14 mouse cellular contexts compared by ENCODE assay signal in the genomic region with DNA sequence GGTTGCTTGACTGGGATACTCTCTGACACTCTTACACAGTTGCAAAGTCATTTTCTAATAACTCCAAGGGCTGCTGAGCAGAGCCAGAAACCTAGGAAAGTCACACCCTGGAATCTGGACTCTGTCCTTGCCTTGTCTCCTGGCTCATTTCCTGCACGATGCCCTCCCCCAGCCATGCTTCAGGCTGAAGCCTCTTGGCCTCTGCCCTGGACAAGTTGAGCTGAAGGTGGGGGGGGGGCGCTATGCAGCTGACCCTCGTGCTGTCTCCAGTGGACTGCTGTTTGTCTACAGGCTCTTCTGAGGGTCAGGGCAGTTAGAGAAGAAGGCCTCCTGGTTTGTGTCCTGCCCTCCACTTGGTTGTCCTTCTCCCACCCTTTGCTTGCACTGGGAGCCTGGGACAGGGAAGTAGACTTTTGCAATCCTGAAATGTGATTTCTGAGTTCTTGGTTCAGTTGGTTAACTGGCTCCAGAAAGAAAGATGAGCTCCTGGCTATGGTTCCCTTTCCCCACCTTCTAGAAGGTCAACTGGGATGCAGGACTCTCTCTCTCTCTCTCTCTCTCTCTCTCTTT. TPM values are rescaled to one million over a fixed set of nuclear protein-coding genes. Genes with fewer than 3 reads are reported as not detected.
DNase-seq lines count a peak whose midpoint lies in the region; ATAC-seq lines count a peak whose summit lies in the region.
"Had no signal": no experiment of that assay in that cellular context is flagged by ENCODE, and none has a peak within 500 bp of the region (broad histone marks: within the 10 kb centered on the region; RNA-seq: fewer than 3 reads in every experiment).

No protein-coding gene starts in this region.

- DNase-seq in adrenal gland, postnatal 10 days, result peak; percentile 46
- DNase-seq in adrenal gland, postnatal 4 days (ENCODE audit: low spot score in 2 of 2), result no peak
- peak; percentile 5 for DNase-seq in heart, postnatal 4 days
- DNase-seq in heart, postnatal 25 days (ENCODE audit: low spot score), result no peak
- DNase-seq in kidney, adult 9 months, result peak; percentile 93
- peak; percentile 30 for DNase-seq in skeletal muscle tissue, adult 2 months (ENCODE audit: low read depth, low spot score)
- no peak for DNase-seq in hindbrain, embryonic 11.5 days (ENCODE audit: low spot score)
- DNase-seq in left cerebral cortex, postnatal 4 days, result no peak

- H3K4me1 ChIP-seq in hindbrain, embryonic 11.5 days (replicated peaks; ENCODE audit: control insufficient read depth, insufficient read depth, low read length), result no peaks in the 10 kb centered on the region
- H3K4me1 ChIP-seq: embryonic facial prominence, embryonic 15.5 days; forebrain, embryonic 13.5 days; hindbrain, embryonic 13.5 days; limb, embryonic 15.5 days; lung, embryonic 15.5 days; neural tube, embryonic 12.5 days had no signal

- no peak for ATAC-seq in hindbrain, embryonic 11.5 days (ENCODE audit: low FRiP score)
- ATAC-seq: forebrain, embryonic 13.5 days had no signal

- no peak overlapping the region for H3K9ac ChIP-seq in hindbrain, embryonic 11.5 days (ENCODE audit: low read depth, low read length)
- H3K9ac ChIP-seq: embryonic facial prominence, embryonic 15.5 days; forebrain, embryonic 13.5 days; hindbrain, embryonic 13.5 days; limb, embryonic 15.5 days; lung, embryonic 15.5 days; neural tube, embryonic 12.5 days had no signal

- no peaks in the 10 kb centered on the region for H3K9me3 ChIP-seq in hindbrain, embryonic 11.5 days (ENCODE audit: control insufficient read depth, low read length)
- H3K9me3 ChIP-seq: embryonic facial prominence, embryonic 15.5 days; forebrain, embryonic 13.5 days; hindbrain, embryonic 13.5 days; limb, embryonic 15.5 days; lung, embryonic 15.5 days; neural tube, embryonic 12.5 days had no signal

- no peaks in the 10 kb centered on the region for H3K27me3 ChIP-seq in hindbrain, embryonic 11.5 days (ENCODE audit: control insufficient read depth, insufficient read depth, low read length)
- H3K27me3 ChIP-seq: embryonic facial prominence, embryonic 15.5 days; forebrain, embryonic 13.5 days; hindbrain, embryonic 13.5 days; limb, embryonic 15.5 days; lung, embryonic 15.5 days; neural tube, embryonic 12.5 days had no signal

- intact Hi-C loops in heart, postnatal 25 days (cut with DNase I), result no loop called here
- intact Hi-C loops in left cerebral cortex, postnatal 4 days (cut with DNase I), result no loop called here

- no peak overlapping the region for H3K27ac ChIP-seq in hindbrain, embryonic 11.5 days (ENCODE audit: low read depth, low read length)
- H3K27ac ChIP-seq: embryonic facial prominence, embryonic 15.5 days; forebrain, embryonic 13.5 days; hindbrain, embryonic 13.5 days; limb, embryonic 15.5 days; lung, embryonic 15.5 days; neural tube, embryonic 12.5 days had no signal

- 64% methylated on average over 3 of the region's 3 CpGs for WGBS in hindbrain, embryonic 11.5 days

- H3K4me3 ChIP-seq in hindbrain, embryonic 11.5 days (ENCODE audit: low read depth, low read length), result no peak overlapping the region
- H3K4me3 ChIP-seq: embryonic facial prominence, embryonic 15.5 days; forebrain, embryonic 13.5 days; hindbrain, embryonic 13.5 days; limb, embryonic 15.5 days; lung, embryonic 15.5 days; neural tube, embryonic 12.5 days had no signal

- no peaks in the 10 kb centered on the region for H3K36me3 ChIP-seq in hindbrain, embryonic 11.5 days (ENCODE audit: control insufficient read depth, insufficient read depth, low read length)
- H3K36me3 ChIP-seq: embryonic facial prominence, embryonic 15.5 days; hindbrain, embryonic 13.5 days; limb, embryonic 15.5 days; lung, embryonic 15.5 days; neural tube, embryonic 12.5 days had no signal

- no peak overlapping the region for H3K4me2 ChIP-seq in hindbrain, embryonic 11.5 days (replicated peaks; ENCODE audit: low read depth, low read length)
- H3K4me2 ChIP-seq: embryonic facial prominence, embryonic 15.5 days; forebrain, embryonic 13.5 days; hindbrain, embryonic 13.5 days; limb, embryonic 15.5 days; lung, embryonic 15.5 days; neural tube, embryonic 12.5 days had no signal

RNA-seq across cellular contexts. Expression of a gene that starts 11.2 kb away (rescaled TPM):
- total RNA-seq in adrenal gland, postnatal 10 days (2021), result 10 to 100 TPM; 14.8 to 18.1 TPM
- 10 to 100 TPM; 11.3 to 11.5 TPM for total RNA-seq in adrenal gland, postnatal 4 days (2021)
- total RNA-seq in heart, postnatal 4 days (2021), result 10 to 100 TPM; 14.2 to 17.0 TPM
- total RNA-seq in heart, postnatal 25 days (2021), result 10 to 100 TPM; 60.4 to 61.1 TPM
- 0.57 TPM in 2 replicates for polyA plus RNA-seq in hindbrain, embryonic 11.5 days (2014; fragmentation: Nextera tagmentation; extraction: Ambion mirVana)
- total RNA-seq in left cerebral cortex, postnatal 4 days (2021), result 1 to 10 TPM; 5.0 to 5.3 TPM

Comparison
In these comparisons a context has a peak if more than half of its experiments do, and no peak if none do; other contexts are left out.
1. DNase-seq: peak in adrenal gland, postnatal 10 days (single experiment), heart, postnatal 4 days (single experiment), kidney, adult 9 months (single experiment) and skeletal muscle tissue, adult 2 months (single experiment); none in adrenal gland, postnatal 4 days (0 of 2), heart, postnatal 25 days (single experiment), hindbrain, embryonic 11.5 days (single experiment) and left cerebral cortex, postnatal 4 days (single experiment).